Mouse (Mus musculus) adipocyte (in vitro differentiated cells): ENCODE data around the gene Slc5a10.

Source experiments
- DNase-seq: peaks from one replicate; pipeline ENCODE4 v3.0.0-alpha.2; 2016; ENCODE audit warnings: low spot score

Gene Slc5a10

DNA sequence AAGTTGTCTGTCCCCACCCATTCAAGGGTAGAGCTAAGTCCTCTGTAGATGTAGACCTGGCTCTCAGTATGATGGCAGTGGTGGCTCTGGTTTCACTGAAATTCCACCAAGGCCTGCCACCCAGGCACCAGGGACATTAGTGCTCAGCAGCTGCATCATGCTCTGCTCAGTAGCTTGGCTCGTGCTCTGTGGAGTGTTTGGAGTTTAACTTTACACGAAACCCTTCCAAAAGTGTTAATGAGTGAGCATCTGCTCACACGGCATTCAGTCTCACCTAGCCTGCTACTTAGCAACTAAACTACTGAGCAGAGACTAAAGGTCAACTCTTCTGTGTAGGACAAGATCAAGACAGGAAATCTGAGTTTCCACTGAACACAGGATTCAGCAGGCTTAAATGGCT is at the start of gene Slc5a10:
Gene Slc5a10 (minus strand): TSS at position 191 of the 400 bp plus-strand sequence.
- DNase-seq = no peak

DNA sequence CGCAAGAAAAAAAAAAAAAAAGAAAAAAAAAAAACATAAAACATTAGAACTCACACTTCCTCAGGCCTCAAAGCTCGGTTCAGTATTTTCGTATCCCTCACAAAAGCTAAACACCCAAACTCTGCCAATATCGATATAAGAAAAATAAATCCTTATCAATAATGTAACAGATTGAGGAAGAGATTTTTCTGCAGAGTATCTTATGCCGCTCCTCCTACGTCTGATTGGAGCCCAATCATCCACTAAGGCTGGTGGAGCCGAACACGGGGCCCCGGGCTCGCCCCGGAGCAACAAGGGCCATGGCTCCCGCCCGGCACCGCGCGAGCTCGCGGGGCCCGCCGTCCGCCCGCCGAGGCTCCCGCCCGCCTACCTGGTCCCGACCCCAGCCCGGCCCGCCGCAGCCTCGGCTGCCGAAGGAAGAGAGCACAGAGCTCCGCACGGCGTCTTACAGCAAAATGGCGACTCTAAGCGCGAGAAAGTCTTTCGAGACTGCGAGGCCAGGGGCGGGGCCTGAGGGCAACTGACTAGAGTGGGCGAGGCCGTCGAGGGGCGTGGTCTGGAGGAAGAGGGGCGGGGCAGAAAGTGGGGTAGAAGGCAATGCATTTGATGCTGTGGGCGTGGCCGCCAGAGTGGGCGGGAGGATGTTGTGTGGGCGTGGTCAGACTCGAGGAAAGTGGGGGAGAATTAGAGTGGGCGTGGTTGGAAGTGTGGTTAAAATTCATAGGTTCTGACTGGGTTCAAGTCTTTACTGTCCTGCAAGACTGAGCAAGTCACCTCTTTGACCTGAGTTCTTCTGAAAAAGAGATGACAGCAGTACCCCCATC is 41.2 kb upstream of the Slc5a10 start, which contains the start of gene Prpsap2:
Gene Prpsap2 (minus strand): TSS at position 505 of the 824 bp plus-strand sequence.
- DNase-seq = peak; percentile 99

DNA sequence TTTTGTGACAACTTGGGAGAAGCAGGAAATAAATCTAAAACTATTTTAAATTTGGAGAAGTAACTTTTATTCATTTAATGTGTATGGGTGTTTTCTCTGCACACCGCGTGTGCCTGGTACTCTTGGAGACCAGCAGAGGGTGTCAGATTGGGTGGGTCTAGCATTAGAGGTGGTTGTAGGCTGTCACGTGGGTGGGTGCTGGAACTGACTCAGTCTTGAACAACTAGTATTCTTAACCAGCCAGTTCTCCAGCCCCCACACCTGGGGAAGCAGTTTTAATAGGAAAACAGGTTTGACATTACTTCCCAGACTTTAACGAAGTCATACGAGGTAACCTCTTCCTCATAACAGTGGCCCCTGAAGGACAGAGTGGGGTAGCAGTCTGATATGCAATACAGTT is 39.9 kb upstream of the Slc5a10 start:
- DNase-seq = no peak

DNA sequence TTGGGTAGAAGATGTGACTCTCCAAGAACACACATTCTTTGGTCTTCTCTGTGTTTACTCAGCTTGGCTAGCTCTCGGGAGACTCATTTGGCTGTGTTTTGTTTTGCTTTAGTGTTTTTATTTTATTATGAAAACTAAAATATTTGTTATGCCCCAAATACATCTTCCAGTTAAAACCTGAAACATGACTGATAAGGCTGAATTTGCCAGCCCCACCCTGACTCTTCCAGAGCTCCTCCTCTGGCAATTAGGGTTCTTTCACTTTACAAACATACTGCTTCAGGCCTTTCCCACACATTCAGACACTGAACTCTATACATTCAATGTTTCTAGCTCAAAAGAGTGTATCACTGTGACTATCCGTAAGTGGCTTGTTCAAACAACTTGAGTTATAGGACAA is 36.5 kb upstream of the Slc5a10 start:
- peak; percentile 49 for DNase-seq

DNA sequence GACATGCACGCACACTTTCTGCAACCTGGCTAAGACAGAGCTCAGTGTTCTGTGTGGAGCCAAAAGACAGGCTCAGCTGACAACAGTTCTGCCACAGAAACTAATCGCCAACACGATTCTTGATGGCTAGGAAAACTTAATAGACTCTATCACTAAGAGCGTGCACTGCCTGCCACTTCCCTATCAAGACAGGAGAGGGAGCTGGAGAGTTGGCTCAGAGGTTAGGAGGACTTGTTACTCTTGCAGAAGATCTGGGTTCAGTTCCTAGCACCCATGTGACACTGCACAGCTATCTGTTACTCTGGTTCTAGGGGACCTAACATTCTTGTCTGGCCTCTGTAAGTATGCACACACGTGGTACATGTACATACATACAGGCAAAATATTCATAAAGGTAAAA is 31.0 kb upstream of the Slc5a10 start:
- peak; percentile 24 for DNase-seq

DNA sequence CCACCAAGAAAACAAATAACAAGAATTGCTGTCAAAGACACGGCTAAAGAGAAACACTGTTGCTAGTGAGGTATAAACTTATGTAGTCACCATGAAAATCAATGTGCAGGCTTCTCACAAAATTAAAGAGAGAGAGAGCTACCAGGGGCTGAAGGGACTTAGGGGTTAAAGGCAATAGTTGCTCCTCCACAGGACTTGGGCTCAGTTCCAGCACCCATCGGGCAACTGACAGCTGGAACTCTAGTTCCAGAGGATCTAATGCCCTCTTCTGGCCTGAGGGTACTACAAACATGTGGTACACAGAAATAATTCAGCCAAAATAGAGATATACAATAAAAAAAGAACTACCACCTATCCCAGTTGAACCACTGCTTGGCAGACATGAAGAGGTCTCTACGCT is 26.5 kb upstream of the Slc5a10 start:
- DNase-seq = peak; percentile 29

DNA sequence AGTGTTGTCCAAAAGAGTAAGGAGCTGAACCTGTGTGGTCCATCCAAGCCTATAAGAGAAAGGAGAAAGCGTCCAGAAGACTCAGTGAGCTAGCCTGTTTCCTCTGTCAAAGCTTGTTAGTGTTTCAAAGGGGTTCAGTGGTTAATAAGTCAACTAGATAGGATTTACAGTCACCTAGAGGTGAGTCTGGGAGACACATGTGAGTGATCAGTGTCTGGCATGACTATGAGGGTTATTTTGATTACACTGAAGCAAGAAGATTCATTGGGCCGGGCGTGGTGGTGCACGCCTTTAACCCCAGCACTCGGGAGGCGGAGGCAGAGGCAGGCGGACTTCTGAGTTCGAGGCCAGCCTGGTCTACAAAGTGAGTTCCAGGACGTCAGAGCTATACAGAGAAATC is 25.2 kb upstream of the Slc5a10 start:
- DNase-seq = no peak

DNA sequence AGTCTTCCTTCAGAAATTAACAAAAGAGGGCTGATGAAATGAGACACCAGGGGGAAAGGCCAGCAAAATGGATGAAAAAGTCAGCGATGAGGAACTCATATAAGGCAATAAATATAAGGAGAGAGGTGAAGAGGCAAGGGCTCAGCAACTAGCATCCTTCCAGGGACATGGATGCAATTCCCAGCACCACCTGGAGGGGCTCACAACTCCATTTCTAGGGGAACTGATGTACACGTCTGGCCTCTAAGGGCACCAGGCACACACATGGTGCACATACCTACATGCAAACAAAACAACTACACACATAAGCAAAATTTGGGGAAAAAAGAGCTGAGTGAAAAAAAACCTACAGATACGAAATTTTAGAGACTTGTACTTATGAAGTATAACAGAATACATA is 23.8 kb upstream of the Slc5a10 start:
- DNase-seq = no peak

DNA sequence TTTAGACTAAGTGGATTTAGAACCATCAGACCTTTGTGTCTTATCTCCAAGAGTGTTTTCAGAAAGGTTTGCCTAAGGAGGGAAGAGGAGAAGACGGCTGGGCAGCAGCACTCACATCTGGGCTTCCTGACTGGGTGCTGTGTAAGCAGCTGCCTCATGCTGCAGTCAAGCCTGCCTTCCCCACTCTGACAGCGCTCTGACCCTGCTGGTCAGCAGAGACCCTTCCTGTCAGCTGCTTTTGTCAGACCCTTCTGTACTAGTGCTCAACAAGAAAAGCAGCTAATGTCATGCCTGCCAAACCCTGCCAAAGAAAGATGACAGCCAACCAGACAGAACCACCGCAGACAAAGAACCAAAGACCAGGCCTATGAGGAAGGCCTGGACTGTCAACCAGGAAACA is 23.1 kb upstream of the Slc5a10 start:
- no peak for DNase-seq

DNA sequence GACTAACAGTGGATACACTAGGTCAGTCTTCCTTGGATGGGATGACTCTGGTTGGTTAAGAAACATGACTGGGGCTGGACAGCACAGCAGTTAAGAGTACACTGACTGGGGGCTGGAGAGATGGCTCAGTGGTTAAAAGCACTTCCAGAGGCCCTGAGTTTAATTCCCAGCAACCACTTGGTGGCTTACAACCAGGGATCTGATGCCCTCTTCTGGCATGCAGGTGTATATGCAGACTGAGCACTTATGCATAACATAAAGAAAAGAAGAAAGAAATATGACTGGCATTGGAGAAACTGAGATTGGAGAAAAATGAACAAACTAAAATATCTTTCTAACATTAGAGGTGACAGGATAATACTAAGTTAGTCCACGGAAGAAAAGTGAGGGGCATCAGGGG is 19.9 kb upstream of the Slc5a10 start:
- no peak for DNase-seq

DNA sequence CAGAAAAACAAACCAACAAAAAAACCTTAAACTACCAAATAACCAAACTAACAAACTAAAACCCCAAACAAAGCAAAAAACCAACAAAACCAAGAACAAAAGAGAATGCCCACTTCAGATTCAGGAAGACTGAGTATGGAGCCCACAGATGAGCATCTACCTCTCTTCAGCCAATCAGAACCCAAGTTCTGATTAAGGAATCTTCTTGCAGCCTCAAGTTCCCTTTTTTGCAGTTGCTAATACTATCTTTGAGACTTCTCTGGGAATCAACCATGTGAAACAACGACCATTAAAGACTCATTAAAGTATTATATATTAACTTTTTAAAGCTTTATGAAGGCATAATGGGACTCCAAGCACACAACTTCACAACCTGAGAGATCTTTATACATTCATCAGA is 16.7 kb upstream of the Slc5a10 start:
- no peak for DNase-seq

DNA sequence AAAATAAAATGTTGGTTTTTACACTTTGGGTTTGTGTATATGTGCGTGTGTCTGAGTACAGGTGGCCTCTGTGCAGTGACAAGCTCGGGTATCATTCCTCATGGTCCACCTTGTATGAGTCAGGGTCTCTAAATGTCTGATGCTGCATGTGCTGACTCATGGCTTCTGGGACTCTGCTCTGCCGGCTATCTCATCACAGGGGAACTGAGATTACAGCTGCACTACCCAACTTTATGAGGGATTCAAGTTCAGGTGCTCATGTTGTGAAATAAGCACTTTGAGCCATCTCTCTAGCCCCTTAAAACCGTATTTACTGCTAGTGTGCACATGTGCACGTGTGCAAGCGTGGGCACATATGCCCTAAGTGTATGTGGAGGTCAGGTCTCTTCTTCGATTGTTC is 12.0 kb upstream of the Slc5a10 start:
- no peak for DNase-seq

DNA sequence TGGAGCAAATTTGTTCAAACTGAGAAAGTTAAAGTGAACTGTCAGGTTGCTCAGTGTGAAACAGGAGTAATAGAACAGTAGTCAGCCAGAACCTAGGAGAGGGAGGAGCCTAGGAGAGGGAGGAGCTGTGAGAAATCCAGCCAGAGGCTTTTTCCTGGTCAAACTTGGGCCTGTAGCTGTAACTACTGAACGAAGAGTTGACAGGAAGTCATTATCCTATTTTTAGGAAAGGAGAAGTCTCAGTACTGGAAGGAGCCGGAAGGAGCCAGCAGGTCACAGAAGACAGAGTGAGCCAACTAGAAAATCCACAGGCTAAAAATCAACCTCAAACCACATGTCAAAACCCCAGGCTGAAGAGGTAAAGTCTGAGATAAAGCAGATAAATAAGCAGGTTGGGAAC is 7.4 kb upstream of the Slc5a10 start:
- peak; percentile 18 for DNase-seq

DNA sequence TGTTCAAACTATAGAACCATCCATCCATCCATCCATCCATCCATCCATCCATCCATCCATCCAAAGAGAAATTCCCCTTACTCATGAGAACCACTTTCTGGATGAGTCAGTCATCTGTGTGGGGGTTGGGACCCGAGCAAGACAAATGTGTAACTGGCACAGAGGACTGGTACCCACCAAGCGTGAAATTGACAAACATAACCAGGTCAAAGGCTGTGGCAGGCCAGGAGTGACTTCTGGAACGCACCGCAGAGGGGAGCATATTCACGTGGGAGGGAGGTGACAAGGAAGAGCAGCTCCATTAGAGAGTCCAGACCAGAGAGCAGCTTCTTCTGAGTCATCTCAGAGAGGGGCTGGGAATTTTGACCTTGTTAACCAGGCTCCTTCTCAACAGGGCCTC is 1.5 kb upstream of the Slc5a10 start:
- DNase-seq = no peak

DNA sequence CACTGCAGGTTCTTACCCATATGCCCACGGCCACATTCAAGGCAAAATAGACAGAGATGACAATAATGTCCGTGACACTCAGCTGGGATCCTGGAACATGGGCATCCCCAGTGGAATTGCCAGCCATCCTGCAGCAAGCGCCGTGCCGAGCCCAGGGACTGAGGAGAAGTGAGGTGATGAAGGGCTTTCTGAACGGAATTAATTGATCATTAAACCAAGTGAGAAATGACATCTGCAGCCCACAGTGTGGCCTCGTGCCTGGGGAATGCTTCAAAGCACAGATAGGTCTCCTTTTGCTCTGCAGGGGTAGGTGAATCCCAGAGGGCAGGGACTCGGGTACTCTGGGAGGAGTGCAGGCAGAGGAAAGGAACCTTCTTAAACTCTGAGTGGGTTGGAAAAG is 800 bp downstream of the Slc5a10 start:
- DNase-seq = no peak

DNA sequence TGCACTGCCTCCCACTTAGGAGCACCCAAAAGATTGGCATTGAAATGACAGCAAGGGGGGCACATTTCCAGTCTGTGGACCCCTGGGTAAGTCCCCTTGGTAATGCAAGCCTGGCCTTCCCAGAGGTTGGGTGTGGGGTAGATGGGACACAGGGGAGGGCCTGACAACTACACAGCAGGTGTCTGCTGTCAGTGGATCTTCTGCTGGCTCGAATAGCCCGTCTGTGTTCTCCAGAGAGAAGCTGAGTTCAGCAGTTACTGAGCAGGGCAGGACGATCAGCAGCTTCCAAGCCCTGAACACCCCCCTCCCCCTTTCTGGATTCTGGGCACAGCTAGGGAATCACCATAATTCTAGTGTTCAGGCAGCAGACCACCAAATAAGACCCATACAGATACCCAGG is 1.2 kb downstream of the Slc5a10 start:
- no peak for DNase-seq

DNA sequence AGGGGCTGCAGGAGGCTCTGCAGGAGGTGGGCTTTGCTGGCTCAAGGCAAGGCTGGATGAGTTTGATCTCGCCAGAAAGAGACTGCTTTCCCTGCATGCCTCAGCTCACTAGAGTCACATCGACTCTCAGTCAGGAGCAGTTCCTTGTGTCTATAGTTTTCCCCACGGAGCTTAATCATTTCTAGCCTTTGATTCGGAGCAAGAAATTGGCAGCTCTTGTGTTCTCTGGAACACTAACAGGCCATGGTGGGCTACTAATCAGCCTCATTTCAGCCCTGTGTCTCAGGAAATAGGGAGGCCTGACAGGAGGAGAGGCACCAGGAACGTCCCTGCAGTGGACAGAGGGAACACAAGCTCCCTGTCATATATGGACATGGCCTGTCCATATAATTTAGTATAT is 2.6 kb downstream of the Slc5a10 start:
- no peak for DNase-seq

DNA sequence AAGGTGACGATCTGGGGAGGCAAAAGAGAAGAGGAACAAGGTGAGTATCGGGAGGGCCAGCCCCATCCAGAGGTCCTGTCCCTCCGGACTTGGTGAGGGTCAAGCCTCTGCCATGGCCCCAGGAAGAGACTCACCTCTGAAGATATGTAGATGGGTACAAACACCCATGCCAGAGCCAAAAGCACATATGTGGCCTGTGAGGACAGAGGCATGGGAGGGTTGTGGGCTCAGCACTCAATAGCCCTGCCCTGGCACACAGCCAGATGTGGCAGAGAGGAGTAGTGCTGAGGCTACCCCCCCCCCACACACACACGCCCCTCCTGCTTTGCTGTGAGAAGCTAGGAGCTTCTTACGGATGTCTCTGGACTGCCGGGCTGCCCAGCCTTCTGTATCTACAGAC is 5.5 kb downstream of the Slc5a10 start:
- no peak for DNase-seq

DNA sequence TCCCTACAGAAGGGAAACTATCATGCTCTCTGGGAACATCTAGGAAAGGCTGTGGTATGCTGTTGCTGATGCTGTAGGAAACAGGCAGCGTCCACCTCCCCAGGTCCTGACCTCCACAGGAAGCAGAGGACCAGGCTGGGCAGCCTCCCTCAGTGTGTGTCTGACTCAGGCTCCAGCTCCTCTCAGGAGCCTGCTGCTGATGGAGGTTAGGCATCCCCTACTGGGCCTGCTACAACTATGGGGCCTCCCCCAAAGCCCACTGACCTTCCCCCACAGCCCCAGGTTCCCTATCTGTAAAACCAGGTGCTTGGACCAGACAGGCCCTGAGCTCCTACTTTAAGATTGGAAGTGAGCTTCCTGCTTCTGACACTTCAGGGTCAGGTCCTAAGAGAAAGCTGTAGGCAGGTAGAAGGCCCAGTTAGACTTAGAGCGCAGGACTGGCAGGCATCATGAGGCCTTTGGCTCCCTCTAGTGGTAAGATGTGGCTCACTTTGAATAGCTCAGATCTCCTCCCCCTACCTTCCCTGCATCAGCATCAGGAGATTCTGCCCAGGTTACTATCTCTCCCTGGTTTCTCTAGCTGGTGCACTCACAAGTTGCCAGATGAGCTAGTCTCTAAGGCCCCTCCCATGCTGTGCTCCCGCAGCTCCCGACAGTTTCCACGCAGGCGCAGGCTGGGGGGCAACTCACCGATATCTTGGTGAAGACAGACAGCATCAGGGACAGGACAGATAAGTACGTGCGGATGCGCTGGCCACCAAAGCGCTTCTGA is 6.1 kb downstream of the Slc5a10 start:
- DNase-seq = peak; percentile 86

DNA sequence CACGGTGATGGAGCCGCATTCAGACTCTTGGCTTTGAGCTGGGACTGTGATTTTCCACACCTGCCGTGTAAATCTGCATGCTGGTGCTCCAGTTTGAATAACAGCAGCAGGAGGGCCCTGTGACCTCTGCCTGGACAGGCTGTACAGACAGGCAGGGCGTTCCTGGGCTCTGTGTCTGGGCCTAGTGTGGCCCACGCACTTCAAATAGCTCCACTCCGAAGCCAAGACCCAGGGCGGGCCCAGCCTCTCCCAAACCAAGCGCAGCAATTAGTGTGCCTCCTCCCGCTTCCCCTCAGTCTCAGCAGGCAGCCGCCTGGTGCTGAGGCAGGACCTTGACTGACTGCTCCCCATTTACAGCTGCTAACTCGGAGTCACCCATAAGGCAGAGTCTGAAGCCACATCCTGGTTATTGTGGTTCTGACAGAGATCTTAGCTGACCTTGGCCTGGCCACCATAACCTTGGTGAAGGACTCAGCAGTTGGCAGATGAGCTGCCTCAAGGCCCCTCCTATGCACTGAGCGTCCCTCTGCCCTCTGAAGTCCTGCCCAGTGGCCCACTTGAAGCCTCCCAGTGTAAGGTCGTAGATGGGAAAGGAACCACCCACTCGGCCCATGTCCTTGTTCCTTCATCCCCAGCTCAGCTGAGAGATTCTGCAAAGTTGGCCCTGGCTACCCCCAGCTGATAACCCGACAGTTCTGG is 7.3 kb downstream of the Slc5a10 start:
- DNase-seq = no peak

DNA sequence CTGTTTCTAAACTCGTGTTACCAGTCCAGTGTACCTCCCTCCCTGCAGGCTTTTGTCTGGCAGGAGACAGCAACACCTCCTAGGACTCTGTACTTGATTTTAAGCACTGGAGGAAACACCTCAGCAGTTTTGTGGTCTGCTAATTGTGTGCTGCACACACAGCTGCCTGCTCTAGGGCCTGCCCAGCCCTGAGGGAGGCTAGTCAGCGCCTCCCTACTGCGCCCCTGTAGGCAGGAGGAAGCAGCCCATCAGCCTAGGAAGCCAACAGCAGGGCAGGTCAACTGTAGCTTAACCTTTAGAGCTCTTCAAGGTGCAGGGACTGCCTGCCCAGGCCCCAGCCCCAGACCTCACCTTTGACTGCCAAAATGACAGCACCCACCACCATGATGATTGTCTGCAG is 11.7 kb downstream of the Slc5a10 start:
- no peak for DNase-seq

DNA sequence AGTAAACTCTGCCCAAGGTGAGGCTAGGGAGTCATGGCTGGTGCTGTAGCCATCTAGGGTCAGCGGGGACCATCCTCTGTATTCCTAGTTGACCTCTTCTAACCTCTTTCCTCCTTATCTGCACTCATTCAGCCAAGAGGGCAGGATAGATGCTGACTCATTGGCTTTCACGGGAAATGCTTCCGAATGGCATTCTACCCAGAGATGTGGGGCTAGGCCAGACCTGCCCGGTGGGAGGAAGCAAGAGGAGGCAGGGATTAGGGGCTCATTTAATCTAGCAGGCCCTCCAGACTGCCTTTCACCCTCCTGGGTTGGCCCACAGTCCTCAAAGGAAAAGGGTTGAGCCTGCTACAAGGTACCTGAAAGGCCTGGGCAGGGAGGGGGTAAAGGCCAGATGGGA is 14.4 kb downstream of the Slc5a10 start:
- DNase-seq = no peak

DNA sequence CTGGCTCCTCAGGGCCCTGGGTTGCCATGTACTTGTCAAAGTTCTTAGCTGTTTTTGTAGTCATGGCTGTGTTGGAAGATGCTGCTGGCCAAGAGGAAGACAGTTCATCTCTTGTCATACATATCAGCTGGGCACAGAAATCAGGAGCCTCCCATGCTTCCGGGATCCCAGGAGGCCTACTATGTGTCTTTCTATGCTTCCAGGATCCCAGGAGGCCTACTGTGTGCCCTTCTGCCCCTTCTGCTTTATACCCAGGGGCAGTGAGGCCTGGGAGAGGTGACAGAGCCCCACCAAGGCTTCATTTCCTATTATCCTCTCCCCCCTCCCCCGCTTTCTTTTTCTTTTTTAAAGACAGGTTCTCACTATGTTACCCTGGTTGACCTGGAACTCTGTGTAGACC is 15.0 kb downstream of the Slc5a10 start:
- no peak for DNase-seq
